Mouse (Mus musculus): ENCODE data around the gene Foxp2.

- TF ChIP-seq CTCF (IDR thresholded peaks at IDR 0.05; ENCODE audit: borderline replicate concordance, extremely low read depth, insufficient read depth, insufficient read length): no peak
- TF ChIP-seq POLR2A (IDR thresholded peaks at IDR 0.05; ENCODE audit: borderline replicate concordance, extremely low read depth, insufficient read depth, insufficient read length, poor library complexity, severe bottlenecking): no peak
These were observed 477.1 kb downstream of the Foxp2 start for GRCm38 (mm10) chr6:15378261-15378660.

All from brain, embryonic 14.5 days (tissue).